Mouse (Mus musculus) retina, embryonic 14.5 days (tissue): ENCODE data around the gene Inava.

ENCODE experiments used
- DNase-seq: peaks from one replicate; pipeline ENCODE4 v3.0.0-alpha.2; 2015; ENCODE audit warnings: low spot score

Gene Inava

GRCm38 (mm10) chr1:136233892-136234594 is at the start of gene Inava:
TSS of gene Inava (minus strand) at chr1:136234264.
- DNase-seq = peak; percentile 89

- DNase-seq = no peak
Observed at GRCm38 (mm10) chr1:136277366-136277765, 43.3 kb upstream of the Inava start.

- no peak for DNase-seq
Observed at GRCm38 (mm10) chr1:136268224-136268623, 34.2 kb upstream of the Inava start.

GRCm38 (mm10) chr1:136266127-136266526 is 32.1 kb upstream of the Inava start:
- no peak for DNase-seq

- no peak for DNase-seq
Observed at GRCm38 (mm10) chr1:136263355-136263754, 29.3 kb upstream of the Inava start.

GRCm38 (mm10) chr1:136260635-136261238 is 26.7 kb upstream of the Inava start, which contains the start of gene Gpr25:
TSS of gene Gpr25 (minus strand) at chr1:136260873.
- DNase-seq = no peak

GRCm38 (mm10) chr1:136259893-136260634 is 26.0 kb upstream of the Inava start:
- DNase-seq = peak; percentile 71

GRCm38 (mm10) chr1:136259543-136259892 is 25.5 kb upstream of the Inava start:
- DNase-seq = no peak

- DNase-seq = no peak
Observed at GRCm38 (mm10) chr1:136258495-136258894, 24.4 kb upstream of the Inava start.

- DNase-seq = no peak
Observed at GRCm38 (mm10) chr1:136255657-136256056, 21.6 kb upstream of the Inava start.

- DNase-seq = no peak
Observed at GRCm38 (mm10) chr1:136255174-136255573, 21.1 kb upstream of the Inava start.

- DNase-seq = no peak
Observed at GRCm38 (mm10) chr1:136254503-136255065, 20.5 kb upstream of the Inava start.

- DNase-seq = no peak
Observed at GRCm38 (mm10) chr1:136253472-136253871, 19.4 kb upstream of the Inava start.

- no peak for DNase-seq
Observed at GRCm38 (mm10) chr1:136249662-136250061, 15.6 kb upstream of the Inava start.

GRCm38 (mm10) chr1:136247393-136247792 is 13.3 kb upstream of the Inava start:
- DNase-seq = no peak

GRCm38 (mm10) chr1:136244469-136244868 is 10.4 kb upstream of the Inava start:
- no peak for DNase-seq

- no peak for DNase-seq
Observed at GRCm38 (mm10) chr1:136241801-136242200, 7.7 kb upstream of the Inava start.

- DNase-seq = no peak
Observed at GRCm38 (mm10) chr1:136238495-136238894, 4.4 kb upstream of the Inava start.

- DNase-seq = no peak
Observed at GRCm38 (mm10) chr1:136234595-136235092, 580 bp upstream of the Inava start.

GRCm38 (mm10) chr1:136232986-136233790 is 876 bp downstream of the Inava start:
- DNase-seq = peak; percentile 37

- DNase-seq = peak; percentile 29
Observed at GRCm38 (mm10) chr1:136232285-136232926, 1.7 kb downstream of the Inava start.
